Mouse (Mus musculus) neural tube, embryonic 15.5 days (tissue): Measurements from ENCODE around the gene Arhgef18. TPM values are rescaled to one million over a fixed set of nuclear protein-coding genes. Genes with fewer than 3 reads are reported as not detected.

ENCODE experiments used
- ATAC-seq: fragments of 200-750 bp; cut with Nextera tagmentation; 2 replicates; pipeline ENCODE4 v1.8.0; 2017; ENCODE audit warnings: mild to moderate bottlenecking, moderate TSS enrichment, moderate library complexity; ENCODE audit not compliant: low FRiP score
- H3K27ac ChIP-seq: fragments of 300-500 bp; sonication (generic); replicated peaks from 2 replicates; pipeline ENCODE4 v1.5.1; 2015; ENCODE audit warnings: mild to moderate bottlenecking, inconsistent platforms
- H3K27me3 ChIP-seq: fragments of 300-500 bp; sonication (generic); replicated peaks from 2 replicates; pipeline ENCODE4 v1.6.1; 2015; ENCODE audit warnings: inconsistent platforms
- H3K36me3 ChIP-seq: fragments of 300-500 bp; sonication (generic); 2 replicates; pipeline ENCODE4 v1.6.1; 2015; ENCODE audit warnings: inconsistent platforms
- H3K4me1 ChIP-seq: fragments of 300-500 bp; sonication (generic); 2 replicates; pipeline ENCODE4 v1.6.1; 2015; ENCODE audit warnings: inconsistent platforms
- H3K4me2 ChIP-seq: fragments of 300-500 bp; sonication (generic); 2 replicates; pipeline ENCODE4 v1.6.1; 2015; ENCODE audit warnings: inconsistent platforms, mild to moderate bottlenecking, moderate library complexity
- H3K4me3 ChIP-seq: fragments of 300-500 bp; sonication (generic); replicated peaks from 2 replicates; pipeline ENCODE4 v1.5.1; 2015; ENCODE audit warnings: mild to moderate bottlenecking, inconsistent platforms
- H3K9ac ChIP-seq: fragments of 300-500 bp; sonication (generic); replicated peaks from 2 replicates; pipeline ENCODE4 v1.6.1; 2015; ENCODE audit warnings: mild to moderate bottlenecking, inconsistent platforms
- H3K9me3 ChIP-seq: fragments of 300-500 bp; sonication (generic); replicated peaks from 2 replicates; pipeline ENCODE4 v1.6.1; 2016; ENCODE audit warnings: inconsistent platforms
- WGBS: fragments of 180-500 bp; shearing (Covaris S2); methylation state at CpG from one replicate; pipeline ENCODE4 v1.1.7; 2015; ENCODE audit warnings: mixed read lengths; 5-methylcytosine and 5-hydroxymethylcytosine counted together
- polyA plus RNA-seq: library from polyadenylated mRNA; unstranded; fragments of >200 nt; fragmentation: Nextera tagmentation; extraction: Ambion mirVana; gene quantifications from 2 replicates; pipeline ENCODE4 v1.2.1, GENCODE M21; 2015

The Arhgef18 gene
- polyA plus RNA-seq, 1 experiment from 2014 or later = 9.5 TPM

DNA sequence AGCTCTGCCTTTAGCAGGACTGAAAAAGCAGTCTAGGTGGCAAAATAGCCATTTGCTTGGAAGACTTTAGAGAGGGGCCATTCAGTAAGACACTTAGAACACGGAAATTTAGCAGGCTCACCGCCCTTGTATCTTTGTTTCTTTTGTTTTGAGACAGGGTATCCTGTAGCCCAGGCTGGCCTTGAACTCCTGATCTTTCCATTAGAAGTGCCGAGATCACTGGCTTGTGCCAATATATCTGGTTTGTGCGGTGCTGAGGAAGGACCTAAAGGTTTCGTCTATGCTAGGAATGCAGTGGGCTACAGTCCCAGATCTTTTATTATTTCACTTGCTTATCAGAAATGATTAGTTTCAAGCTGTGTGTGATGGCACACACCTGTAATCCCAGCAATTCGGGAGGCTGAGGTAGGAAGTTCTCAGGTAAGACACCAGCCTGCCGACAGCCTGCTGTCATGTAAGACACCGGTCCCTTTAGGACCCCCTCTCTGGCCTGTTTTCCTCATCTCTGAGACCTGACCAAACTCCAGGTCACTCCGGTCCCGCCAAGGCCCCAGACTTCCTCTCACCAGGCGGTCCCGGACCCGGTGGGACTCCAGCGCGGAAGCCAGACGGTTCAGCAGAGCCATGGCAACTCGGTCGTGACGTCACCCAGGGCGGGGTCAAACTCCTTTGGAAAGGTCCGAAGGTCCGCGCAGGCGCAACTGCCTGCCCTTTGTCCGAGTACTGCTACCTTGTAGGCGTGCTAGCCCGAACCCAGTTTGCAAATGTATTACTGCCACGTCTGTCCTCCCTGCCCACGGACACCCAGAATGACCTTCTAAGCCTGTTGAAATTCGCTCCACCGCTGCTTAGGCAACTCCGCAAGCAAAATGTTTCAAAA, 74.4 kb downstream of the Arhgef18 start, which contains the start of gene Pex11g:
Gene Pex11g, minus strand, starts transcription at position 675 of the 880 bp plus-strand sequence.
- peak within 1 kb of the TSS; percentile 48 for H3K4me3 ChIP-seq
- ATAC-seq = peak; percentile 93
- H3K9ac ChIP-seq = peak within 1 kb of the TSS; percentile 54
- peaks cover 12% of the 10 kb centered on the region for H3K4me1 ChIP-seq
- no peaks in the 10 kb centered on the region for H3K27me3 ChIP-seq
- peak within 1 kb of the TSS; percentile 67 for H3K4me2 ChIP-seq
- no peaks in the 10 kb centered on the region for H3K9me3 ChIP-seq
- WGBS = 8% methylated on average over 32 of the region's 32 CpGs
- peak within 1 kb of the TSS; percentile 82 for H3K27ac ChIP-seq
- no peaks in the 10 kb centered on the region for H3K36me3 ChIP-seq

DNA sequence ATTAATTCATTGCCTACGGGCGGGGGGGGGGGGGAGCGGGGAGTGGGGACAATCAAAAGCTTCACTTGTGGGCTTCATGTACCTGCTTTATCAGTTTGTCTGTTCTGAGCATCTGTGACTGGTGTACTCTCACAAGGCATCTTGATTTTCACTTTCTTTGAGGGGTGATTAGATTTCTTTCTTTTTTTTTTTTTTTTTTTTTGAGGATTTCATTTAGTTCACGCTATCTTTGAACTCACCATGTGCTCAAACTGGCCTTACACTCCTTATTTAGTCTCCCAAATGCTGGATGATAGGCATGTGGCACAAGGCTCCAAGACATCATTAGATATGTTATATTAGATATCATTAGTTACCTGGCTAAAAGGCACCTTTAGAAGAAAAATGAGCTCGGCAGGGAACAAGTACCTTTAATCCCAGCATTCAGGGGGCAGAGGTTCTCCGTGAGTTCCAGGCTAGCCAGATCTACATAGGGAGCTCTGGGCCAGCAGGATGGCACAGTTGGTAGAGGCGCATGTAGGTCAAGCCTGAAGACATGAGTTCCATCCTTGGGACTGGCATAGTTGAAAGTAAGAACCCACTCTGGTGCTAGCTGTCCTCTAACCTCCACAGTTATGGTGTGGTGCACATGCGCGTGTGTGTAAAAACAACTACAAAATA, 75.2 kb downstream of the Arhgef18 start:
- Histone ChIP-seq H3K9ac (peak overlapping the region; percentile 54), H3K27ac (peak overlapping the region; percentile 82), H3K4me2 (peak overlapping the region; percentile 67), H3K36me3 (no peaks in the 10 kb centered on the region), H3K27me3 (no peaks in the 10 kb centered on the region), H3K4me3 (peak overlapping the region; percentile 48), H3K4me1 (peaks cover 12% of the 10 kb centered on the region), H3K9me3 (no peaks in the 10 kb centered on the region)
- 57% methylated on average over 9 of the region's 9 CpGs for WGBS
- peak; percentile 21 for ATAC-seq

DNA sequence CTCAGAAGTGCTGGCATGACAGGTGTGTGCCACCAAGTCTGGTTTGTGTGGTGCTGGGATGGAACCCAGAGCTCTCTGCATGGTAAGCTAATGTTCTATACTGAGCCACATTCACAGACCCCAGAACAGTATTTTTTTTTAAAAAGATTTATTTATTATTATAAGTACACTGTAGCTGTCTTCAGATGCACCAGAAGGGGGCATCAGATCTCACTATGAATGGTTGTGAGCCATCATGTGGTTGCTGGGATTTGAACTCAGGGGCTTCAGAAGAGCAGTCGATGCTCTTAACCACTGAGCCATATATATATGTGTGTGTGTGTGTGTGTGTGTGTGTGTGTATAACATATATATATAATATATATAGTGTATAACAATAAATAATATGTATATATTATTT, 76.0 kb downstream of the Arhgef18 start:
- 96% methylated on average over 1 of the region's 1 CpGs for WGBS
- Histone ChIP-seq H3K9me3 (no peaks in the 10 kb centered on the region), H3K27ac (no peak overlapping the region), H3K36me3 (no peaks in the 10 kb centered on the region), H3K27me3 (no peaks in the 10 kb centered on the region), H3K4me3 (no peak overlapping the region), H3K9ac (no peak overlapping the region), H3K4me1 (peaks cover 12% of the 10 kb centered on the region), H3K4me2 (no peak overlapping the region)
- ATAC-seq = no peak

DNA sequence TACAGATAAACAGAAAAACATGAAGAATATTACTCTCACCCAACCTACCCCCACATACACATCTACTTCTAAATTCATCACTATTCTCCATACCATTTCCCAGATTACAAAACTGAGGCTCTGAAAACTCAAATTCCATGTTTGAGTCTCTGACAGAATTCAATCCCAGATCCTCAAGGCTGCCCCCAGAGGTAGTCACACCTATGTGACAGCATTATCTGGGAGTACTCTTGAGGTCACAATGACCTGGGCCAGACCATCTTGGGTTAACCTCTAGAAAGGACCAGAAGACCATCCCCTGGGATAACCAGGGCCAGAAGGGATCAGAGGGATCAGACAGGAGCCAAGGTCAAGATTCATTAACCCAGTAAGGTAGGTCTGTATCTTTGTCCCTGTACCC, 77.8 kb downstream of the Arhgef18 start, which contains the start of gene Tex45:
Gene Tex45, plus strand, starts transcription at position 301 of the 400 bp plus-strand sequence.
- Histone ChIP-seq H3K9ac (no peak within 1 kb of the TSS), H3K4me2 (no peak within 1 kb of the TSS), H3K4me1 (peaks cover 12% of the 10 kb centered on the region), H3K36me3 (no peaks in the 10 kb centered on the region), H3K9me3 (no peaks in the 10 kb centered on the region), H3K27me3 (no peaks in the 10 kb centered on the region), H3K4me3 (no peak within 1 kb of the TSS), H3K27ac (no peak within 1 kb of the TSS)
- no peak for ATAC-seq

DNA sequence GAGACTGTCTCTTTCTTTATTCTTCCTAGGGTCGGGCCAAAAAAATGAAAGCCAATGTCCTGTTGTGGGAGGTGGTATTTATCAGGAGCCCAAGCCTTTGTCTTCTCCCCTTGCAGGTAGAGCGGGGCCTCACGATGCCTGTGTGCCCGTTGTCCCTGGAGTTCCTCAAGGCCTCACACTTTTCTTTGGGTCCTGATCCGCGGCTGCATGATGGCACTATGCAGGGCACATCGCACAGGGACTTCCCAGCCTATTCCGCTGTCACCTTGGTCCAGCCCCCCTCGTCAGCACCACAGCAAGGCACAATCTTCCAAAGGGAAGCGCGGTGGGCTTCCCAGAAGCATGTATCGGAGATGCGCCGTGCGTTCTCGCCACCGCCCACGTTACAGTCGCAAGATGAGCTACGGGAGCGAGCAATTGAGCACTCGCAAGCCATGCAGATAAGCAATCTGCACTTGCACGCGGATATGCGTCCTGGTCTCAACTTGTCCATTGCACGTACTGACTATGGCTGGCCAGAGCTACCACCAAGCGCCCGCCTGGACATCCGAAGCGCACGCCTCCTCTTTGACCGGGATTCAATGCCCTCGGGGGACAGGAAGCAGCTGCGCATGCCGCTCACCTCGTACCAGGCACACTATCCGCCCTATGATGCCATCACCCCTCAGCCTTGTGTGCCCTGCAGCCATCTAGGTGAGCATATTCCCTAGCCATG, 83.1 kb downstream of the Arhgef18 start:
- ATAC-seq = peak; percentile 67
- no peaks in the 10 kb centered on the region for H3K27me3 ChIP-seq

DNA sequence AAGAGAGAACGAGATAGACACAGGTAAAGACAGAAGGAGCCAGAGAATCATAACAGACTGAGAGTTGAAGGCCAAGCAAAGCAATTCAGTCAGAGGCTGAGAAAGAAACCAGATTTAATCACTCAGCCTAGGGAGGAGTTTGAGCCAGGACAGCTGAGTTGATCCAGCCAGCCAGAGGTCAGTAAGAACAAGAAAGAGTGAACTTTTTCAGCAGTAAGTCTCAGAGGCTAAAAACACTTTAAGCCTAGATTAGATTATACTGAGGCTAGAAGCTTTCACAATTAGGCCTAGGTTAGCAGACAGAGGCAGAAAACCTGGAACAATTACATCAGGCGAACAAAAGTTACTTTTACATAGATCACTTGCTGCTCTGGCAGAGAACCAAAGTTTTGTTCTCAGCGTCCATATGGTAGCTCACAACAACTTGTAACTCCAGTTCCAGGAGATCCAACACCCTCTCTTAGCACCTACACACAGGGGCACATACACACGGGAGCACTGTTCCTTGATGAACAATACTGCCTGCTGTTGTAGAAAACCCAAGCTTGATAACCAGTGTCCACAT, 87.5 kb downstream of the Arhgef18 start:
- H3K4me3 ChIP-seq = no peak overlapping the region
- H3K4me1 ChIP-seq = peaks cover 7% of the 10 kb centered on the region; the same call in 1 of the 2 replicates
- no peak for ATAC-seq
- no peaks in the 10 kb centered on the region for H3K9me3 ChIP-seq
- WGBS = 73% methylated on average over 4 of the region's 4 CpGs
- H3K27ac ChIP-seq = no peak overlapping the region
- no peaks in the 10 kb centered on the region for H3K36me3 ChIP-seq
- no peak overlapping the region for H3K9ac ChIP-seq
- no peaks in the 10 kb centered on the region for H3K27me3 ChIP-seq
- H3K4me2 ChIP-seq = no peak overlapping the region

More for the DNA sequence above, 83.1 kb downstream of the Arhgef18 start:
- Histone ChIP-seq H3K9me3 (no peaks in the 10 kb centered on the region), H3K4me2 (peak overlapping the region; percentile 59), H3K27ac (no peak overlapping the region), H3K4me1 (peaks cover 7% of the 10 kb centered on the region; the same call in 1 of the 2 replicates), H3K9ac (peak overlapping the region; percentile 47), H3K36me3 (no peaks in the 10 kb centered on the region), H3K4me3 (peak overlapping the region; percentile 36)
- whole genome bisulfite sequencing = 23% methylated on average over 37 of the region's 37 CpGs

DNA sequence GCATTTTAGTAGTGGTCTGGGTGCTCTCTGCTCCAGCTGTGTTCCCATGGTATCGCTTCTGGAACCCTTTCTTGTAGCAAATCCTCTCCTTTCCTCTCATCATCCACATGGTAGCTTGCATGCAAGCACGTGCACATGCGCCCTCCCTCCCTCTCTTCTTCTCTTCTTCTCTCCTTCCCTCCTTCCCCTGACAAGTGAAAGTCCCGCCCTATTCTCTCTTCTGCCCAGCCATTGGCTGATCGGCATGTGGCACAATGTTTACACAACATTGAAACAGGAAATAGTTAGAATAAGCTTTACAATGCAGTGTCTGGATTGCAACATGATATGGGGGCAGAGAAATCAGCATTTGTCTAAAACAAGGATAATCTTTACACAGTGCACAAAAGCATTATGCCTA, 88.8 kb downstream of the Arhgef18 start:
- no peaks in the 10 kb centered on the region for H3K9me3 ChIP-seq
- no peak overlapping the region for H3K4me3 ChIP-seq
- H3K36me3 ChIP-seq = no peaks in the 10 kb centered on the region
- ATAC-seq = no peak
- 66% methylated on average over 5 of the region's 5 CpGs for WGBS
- H3K4me2 ChIP-seq = no peak overlapping the region
- no peaks in the 10 kb centered on the region for H3K4me1 ChIP-seq
- H3K9ac ChIP-seq = no peak overlapping the region
- no peak overlapping the region for H3K27ac ChIP-seq
- no peaks in the 10 kb centered on the region for H3K27me3 ChIP-seq

DNA sequence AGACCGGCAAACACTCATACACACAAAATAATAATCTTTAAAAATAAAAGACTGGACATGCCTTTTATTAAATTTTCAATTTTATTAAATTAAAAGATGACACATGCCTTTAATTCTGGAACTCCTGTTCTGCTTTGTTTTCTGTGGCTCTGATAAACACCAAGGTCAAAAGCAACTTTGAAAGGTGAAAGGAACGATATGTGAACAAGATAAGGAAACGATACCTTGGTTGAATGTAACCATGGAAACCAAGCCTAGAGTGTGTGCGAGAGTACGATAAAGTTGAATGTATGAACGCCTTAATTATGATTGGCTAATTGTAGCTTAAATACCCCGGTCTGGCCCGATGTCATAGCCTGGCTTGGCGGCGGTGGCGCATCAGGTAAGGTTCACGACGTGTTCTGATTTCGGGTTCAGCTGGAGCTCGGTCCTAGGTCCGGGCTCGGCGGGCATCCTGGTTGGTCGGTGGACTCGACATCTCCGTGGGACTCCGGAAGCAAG, 89.5 kb downstream of the Arhgef18 start:
- H3K27ac ChIP-seq = no peak overlapping the region
- H3K4me1 ChIP-seq = no peaks in the 10 kb centered on the region
- H3K9ac ChIP-seq = no peak overlapping the region
- no peaks in the 10 kb centered on the region for H3K9me3 ChIP-seq
- H3K4me2 ChIP-seq = no peak overlapping the region
- no peaks in the 10 kb centered on the region for H3K36me3 ChIP-seq
- ATAC-seq = no peak
- no peaks in the 10 kb centered on the region for H3K27me3 ChIP-seq
- H3K4me3 ChIP-seq = no peak overlapping the region
- WGBS = 89% methylated on average over 22 of the region's 22 CpGs

DNA sequence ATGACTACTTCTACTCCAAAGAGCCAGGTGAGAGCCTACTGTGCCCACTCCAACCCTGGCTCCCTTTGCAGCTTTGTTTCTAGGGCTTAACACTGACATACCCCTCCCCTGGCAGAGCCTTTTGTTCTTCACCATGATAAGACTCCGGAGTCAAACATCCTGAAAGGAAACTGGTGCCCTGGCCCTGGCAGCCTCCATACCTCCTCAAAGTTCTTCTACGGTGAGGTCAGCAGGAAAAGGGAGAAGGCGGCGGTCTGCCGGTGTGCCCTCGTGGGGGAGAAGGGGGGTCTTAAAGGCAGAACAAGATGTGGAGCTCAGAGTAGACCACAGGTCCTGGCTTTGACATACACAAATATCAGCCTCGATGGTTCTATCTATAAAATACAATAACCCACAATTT, 90.7 kb downstream of the Arhgef18 start:
- no peak for ATAC-seq
- 86% methylated on average over 7 of the region's 7 CpGs for WGBS
- H3K27ac ChIP-seq = no peak overlapping the region
- H3K36me3 ChIP-seq = no peaks in the 10 kb centered on the region
- no peak overlapping the region for H3K9ac ChIP-seq
- no peak overlapping the region for H3K4me2 ChIP-seq
- no peaks in the 10 kb centered on the region for H3K9me3 ChIP-seq
- no peaks in the 10 kb centered on the region for H3K4me1 ChIP-seq
- H3K4me3 ChIP-seq = no peak overlapping the region
- no peaks in the 10 kb centered on the region for H3K27me3 ChIP-seq

DNA sequence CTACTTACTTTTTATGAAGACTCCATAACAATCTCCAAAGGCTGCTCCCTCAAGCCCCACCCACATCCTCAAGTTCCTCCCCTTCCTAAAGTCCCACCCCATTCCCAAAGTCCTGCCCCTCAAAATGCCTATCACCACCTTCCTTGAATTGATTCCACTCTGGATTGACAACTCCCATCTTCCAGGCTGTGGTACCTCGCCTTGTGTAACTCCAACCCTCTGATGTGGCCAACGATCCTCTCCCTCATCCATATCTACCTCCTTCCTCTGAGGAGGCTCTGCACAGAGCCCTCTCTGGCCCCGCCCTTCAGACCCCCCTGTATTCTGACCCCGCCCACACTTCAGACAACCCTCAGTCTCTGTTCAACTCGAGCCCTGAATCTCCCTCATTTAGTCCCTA, 92.4 kb downstream of the Arhgef18 start:
- 29% methylated on average over 5 of the region's 5 CpGs for WGBS
- H3K27ac ChIP-seq = no peak overlapping the region
- H3K9me3 ChIP-seq = no peaks in the 10 kb centered on the region
- H3K4me1 ChIP-seq = no peaks in the 10 kb centered on the region
- no peaks in the 10 kb centered on the region for H3K36me3 ChIP-seq
- 0 out of 2 replicates have a peak, but pooled peaks have one; percentile 36 for ATAC-seq
- no peak overlapping the region for H3K9ac ChIP-seq
- no peak overlapping the region for H3K4me2 ChIP-seq
- no peaks in the 10 kb centered on the region for H3K27me3 ChIP-seq
- no peak overlapping the region for H3K4me3 ChIP-seq
